Mouse (Mus musculus) kidney, adult 18-20 months (tissue): ENCODE data around the gene Olfr1353.
"Not testable (repeated sequence)": the region's sequence is repeated elsewhere in the genome, so short reads cannot be mapped to it uniquely, and the experiment has no call there.

Experiments used
- DNase-seq: peaks from one replicate; pipeline ENCODE4 v3.0.0; 2021

Olfr1353 gene

GRCm38 (mm10) chr10:78963009-78963408, at the start of gene Olfr1353:
Olfr1353 (plus strand) TSS chr10:78963309.
- not testable (repeated sequence) for DNase-seq

DNA sequence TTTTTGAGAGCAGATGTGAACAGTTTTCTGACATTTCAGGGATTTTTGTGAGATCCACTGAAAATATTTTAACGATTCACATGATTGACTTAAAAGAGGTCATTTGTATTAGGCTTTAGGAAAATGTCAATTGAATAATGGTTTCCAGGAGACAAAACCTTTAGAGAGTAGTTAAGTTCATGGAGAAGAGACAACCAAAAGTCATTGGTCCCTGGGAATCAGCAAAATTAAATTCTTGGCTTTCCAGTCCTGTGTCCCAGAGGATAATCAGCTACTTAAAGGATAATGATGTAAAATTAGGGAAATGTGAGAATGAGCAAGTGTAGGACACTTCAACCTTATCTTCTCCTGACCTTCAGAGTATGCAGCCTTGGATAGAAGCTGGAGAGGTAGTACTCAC, 12.8 kb upstream of the Olfr1353 start, which contains the start of gene Olfr8:
Gene Olfr8, plus strand, starts transcription at position 301 of the 400 bp plus-strand sequence.
- DNase-seq = not testable (repeated sequence)

DNA sequence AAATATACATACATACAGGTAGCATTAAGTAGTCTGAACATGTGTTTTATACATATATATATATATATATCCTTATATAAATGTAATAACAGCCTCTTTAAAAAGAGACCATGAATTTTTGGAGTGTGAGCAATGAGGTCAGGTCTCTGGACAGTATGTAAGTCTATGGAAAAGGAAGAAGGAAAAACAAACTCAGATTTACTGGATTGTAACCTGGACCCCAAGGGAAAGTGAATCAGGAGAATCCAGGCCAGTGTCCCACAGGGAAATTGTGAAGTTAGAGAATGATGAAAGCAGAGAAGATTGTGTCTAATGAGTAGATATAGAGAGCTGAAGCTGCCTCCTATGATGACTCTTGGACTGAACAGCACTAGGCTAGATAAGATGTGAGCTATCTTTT, 17.6 kb downstream of the Olfr1353 start, which contains the start of gene Olfr1352:
Gene Olfr1352, plus strand, starts transcription at position 301 of the 400 bp plus-strand sequence.
- no peak for DNase-seq

- no peak for DNase-seq
These were observed 49.1 kb downstream of the Olfr1353 start, which contains the start of gene Olfr1351 for GRCm38 (mm10) chr10:79012172-79012571. Olfr1351 (plus strand) TSS chr10:79012472.
